Mouse (Mus musculus): ENCODE measurements around the gene Rbfox3. TPM values are rescaled to one million over a fixed set of nuclear protein-coding genes. Genes with fewer than 3 reads are reported as not detected.

The Rbfox3 gene
- total and polyA plus RNA-seq, 3 experiments: 0.16 TPM; not detected in 2

DNA sequence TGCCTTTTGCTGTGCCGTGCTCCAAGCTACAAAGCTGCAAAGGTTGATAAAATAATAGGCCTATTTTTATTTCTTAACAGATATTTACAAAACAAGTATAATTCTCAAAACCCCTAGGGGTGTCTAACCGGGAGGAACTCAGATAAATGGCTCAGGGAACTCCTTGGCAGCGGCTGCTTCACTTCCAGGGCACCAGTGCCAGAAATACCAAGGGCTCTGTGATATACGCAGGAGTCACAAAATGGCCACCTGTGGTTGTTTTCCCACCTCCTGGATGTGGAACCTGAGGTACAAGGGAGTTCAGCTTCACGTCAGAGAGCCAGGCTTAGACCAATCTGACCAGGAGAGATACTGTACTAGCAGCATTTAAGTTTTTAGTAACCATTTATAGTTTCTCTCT lies 51.6 kb downstream of the Rbfox3 start:
- no peak for TF ChIP-seq GATA1 (IDR thresholded peaks at IDR 0.05; ENCODE audit: borderline replicate concordance, low read length)
- TF ChIP-seq POLR2AphosphoS5 (IDR thresholded peaks at IDR 0.05; ENCODE audit: insufficient replicate concordance, low read depth, low read length): no peak
- TF ChIP-seq TAL1 (conservative IDR thresholded peaks at IDR 0.05; ENCODE audit: low read depth, low read length): no peak
- TF ChIP-seq CTCF (IDR thresholded peaks at IDR 0.05; ENCODE audit: low read depth, low read length): no peak
- TF ChIP-seq GATA2 (IDR thresholded peaks at IDR 0.05; ENCODE audit: borderline replicate concordance, low read depth, low read length): no peak
- Histone ChIP-seq H3K36me3 (replicated peaks) (no peaks in the 10 kb centered on the region), H3K9me3 (replicated peaks) (peaks cover 83% of the 10 kb centered on the region), H3K4me3 (ENCODE audit: low read depth, low read length) (no peak overlapping the region), H3K4me1 (ENCODE audit: insufficient read depth, low read depth, low read length) (no peaks in the 10 kb centered on the region), H3K27me3 (ENCODE audit: insufficient read depth, low read length) (no peaks in the 10 kb centered on the region)
- DNase-seq (ENCODE audit: low spot score) (no peak), ATAC-seq (ENCODE audit: extremely low read depth, insufficient number of reproducible peaks, low FRiP score, poor library complexity, severe bottlenecking) (no peak)

DNA sequence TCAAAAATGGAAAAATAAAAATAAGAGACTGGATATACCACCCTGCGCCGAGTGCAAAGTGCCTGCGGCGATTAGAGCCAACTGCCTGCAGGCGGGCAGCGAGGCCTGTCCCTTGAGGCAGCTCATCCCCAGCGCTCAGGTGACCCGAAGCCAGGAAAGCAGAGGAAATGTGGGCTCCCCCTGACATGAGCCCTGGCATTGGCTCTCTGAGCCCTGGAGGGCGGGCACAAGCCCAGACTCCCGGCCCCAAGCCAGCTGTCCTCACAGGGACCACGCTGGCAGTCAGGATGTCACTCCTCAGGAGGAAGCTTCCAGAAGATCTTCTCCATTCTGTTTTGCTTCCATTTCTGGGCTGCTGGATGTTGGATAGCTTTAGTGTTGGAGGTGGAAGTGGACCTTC lies 53.1 kb downstream of the Rbfox3 start:
- no peak for ATAC-seq (ENCODE audit: extremely low read depth, insufficient number of reproducible peaks, low FRiP score, poor library complexity, severe bottlenecking)
- peaks cover 81% of the 10 kb centered on the region for H3K9me3 ChIP-seq (replicated peaks)
- no peaks in the 10 kb centered on the region for H3K27me3 ChIP-seq (ENCODE audit: insufficient read depth, low read length)

DNA sequence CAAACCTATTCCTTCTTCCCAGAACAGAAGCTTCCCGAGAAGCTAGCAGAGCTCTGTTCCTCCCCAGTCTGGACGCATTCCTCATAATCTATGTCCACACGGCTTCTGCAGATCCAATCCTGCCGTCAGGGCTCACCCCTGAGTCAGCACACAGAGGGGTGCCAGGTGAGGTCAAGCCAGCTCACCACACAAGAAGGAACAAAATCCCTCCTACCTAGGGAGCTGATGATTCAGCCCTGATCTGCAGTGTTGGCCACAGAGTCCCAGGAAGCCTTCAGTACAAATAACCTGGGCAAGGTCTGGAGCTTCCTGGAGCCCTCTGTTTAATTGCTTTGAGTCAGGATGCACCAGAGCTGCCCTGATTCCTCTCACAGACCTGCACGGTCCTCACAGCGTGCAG lies 60.0 kb downstream of the Rbfox3 start:
- TF ChIP-seq GATA2 (IDR thresholded peaks at IDR 0.05; ENCODE audit: borderline replicate concordance, low read depth, low read length): no peak
- TF ChIP-seq POLR2AphosphoS5 (IDR thresholded peaks at IDR 0.05; ENCODE audit: insufficient replicate concordance, low read depth, low read length): no peak
- no peak for TF ChIP-seq CTCF (IDR thresholded peaks at IDR 0.05; ENCODE audit: low read depth, low read length)
- TF ChIP-seq GATA1 (IDR thresholded peaks at IDR 0.05; ENCODE audit: borderline replicate concordance, low read length): no peak
- TF ChIP-seq TAL1 (conservative IDR thresholded peaks at IDR 0.05; ENCODE audit: low read depth, low read length): no peak
- Histone ChIP-seq H3K4me3 (ENCODE audit: low read depth, low read length) (no peak overlapping the region), H3K27me3 (ENCODE audit: insufficient read depth, low read length) (no peaks in the 10 kb centered on the region), H3K4me1 (ENCODE audit: insufficient read depth, low read depth, low read length) (no peaks in the 10 kb centered on the region), H3K9me3 (replicated peaks) (peaks cover 93% of the 10 kb centered on the region), H3K36me3 (replicated peaks) (no peaks in the 10 kb centered on the region)
- DNase-seq (ENCODE audit: low spot score): no peak
- ATAC-seq (ENCODE audit: extremely low read depth, insufficient number of reproducible peaks, low FRiP score, poor library complexity, severe bottlenecking): no peak

More for the DNA sequence above, 53.1 kb downstream of the Rbfox3 start:
- DNase-seq (ENCODE audit: low spot score): no peak
- no peak for TF ChIP-seq GATA2 (IDR thresholded peaks at IDR 0.05; ENCODE audit: borderline replicate concordance, low read depth, low read length)
- no peak for TF ChIP-seq GATA1 (IDR thresholded peaks at IDR 0.05; ENCODE audit: borderline replicate concordance, low read length)
- no peak for TF ChIP-seq TAL1 (conservative IDR thresholded peaks at IDR 0.05; ENCODE audit: low read depth, low read length)
- no peak for TF ChIP-seq CTCF (IDR thresholded peaks at IDR 0.05; ENCODE audit: low read depth, low read length)
- TF ChIP-seq POLR2AphosphoS5 (IDR thresholded peaks at IDR 0.05; ENCODE audit: insufficient replicate concordance, low read depth, low read length): no peak
- H3K36me3 ChIP-seq (replicated peaks): no peaks in the 10 kb centered on the region
- no peak overlapping the region for H3K4me3 ChIP-seq (ENCODE audit: low read depth, low read length)
- H3K4me1 ChIP-seq (ENCODE audit: insufficient read depth, low read depth, low read length): no peaks in the 10 kb centered on the region

- Histone ChIP-seq H3K36me3 (replicated peaks) (no peaks in the 10 kb centered on the region), H3K4me1 (ENCODE audit: insufficient read depth, low read depth, low read length) (no peaks in the 10 kb centered on the region), H3K27me3 (ENCODE audit: insufficient read depth, low read length) (no peaks in the 10 kb centered on the region), H3K4me3 (ENCODE audit: low read depth, low read length) (no peak overlapping the region), H3K9me3 (replicated peaks) (peaks cover 97% of the 10 kb centered on the region)
- TF ChIP-seq GATA1 (IDR thresholded peaks at IDR 0.05; ENCODE audit: borderline replicate concordance, low read length) (no peak), TAL1 (conservative IDR thresholded peaks at IDR 0.05; ENCODE audit: low read depth, low read length) (no peak), CTCF (IDR thresholded peaks at IDR 0.05; ENCODE audit: low read depth, low read length) (no peak), GATA2 (IDR thresholded peaks at IDR 0.05; ENCODE audit: borderline replicate concordance, low read depth, low read length) (no peak), POLR2AphosphoS5 (IDR thresholded peaks at IDR 0.05; ENCODE audit: insufficient replicate concordance, low read depth, low read length) (no peak)
- DNase-seq (ENCODE audit: low spot score) (no peak), ATAC-seq (ENCODE audit: extremely low read depth, insufficient number of reproducible peaks, low FRiP score, poor library complexity, severe bottlenecking) (no peak)
Measured at GRCm38 (mm10) chr11:118847986-118848385, 63.4 kb downstream of the Rbfox3 start.

- Histone ChIP-seq H3K27me3 (ENCODE audit: insufficient read depth, low read length) (no peaks in the 10 kb centered on the region), H3K4me3 (ENCODE audit: low read depth, low read length) (no peak overlapping the region), H3K4me1 (ENCODE audit: insufficient read depth, low read depth, low read length) (no peaks in the 10 kb centered on the region), H3K36me3 (replicated peaks) (no peaks in the 10 kb centered on the region), H3K9me3 (replicated peaks) (peaks cover 94% of the 10 kb centered on the region)
- no peak for DNase-seq (ENCODE audit: low spot score)
- TF ChIP-seq GATA1 (IDR thresholded peaks at IDR 0.05; ENCODE audit: borderline replicate concordance, low read length) (no peak), POLR2AphosphoS5 (IDR thresholded peaks at IDR 0.05; ENCODE audit: insufficient replicate concordance, low read depth, low read length) (no peak), GATA2 (IDR thresholded peaks at IDR 0.05; ENCODE audit: borderline replicate concordance, low read depth, low read length) (no peak), TAL1 (conservative IDR thresholded peaks at IDR 0.05; ENCODE audit: low read depth, low read length) (no peak), CTCF (IDR thresholded peaks at IDR 0.05; ENCODE audit: low read depth, low read length) (no peak)
- ATAC-seq (ENCODE audit: extremely low read depth, insufficient number of reproducible peaks, low FRiP score, poor library complexity, severe bottlenecking): no peak
Measured at GRCm38 (mm10) chr11:118840992-118841391, 70.4 kb downstream of the Rbfox3 start.

DNA sequence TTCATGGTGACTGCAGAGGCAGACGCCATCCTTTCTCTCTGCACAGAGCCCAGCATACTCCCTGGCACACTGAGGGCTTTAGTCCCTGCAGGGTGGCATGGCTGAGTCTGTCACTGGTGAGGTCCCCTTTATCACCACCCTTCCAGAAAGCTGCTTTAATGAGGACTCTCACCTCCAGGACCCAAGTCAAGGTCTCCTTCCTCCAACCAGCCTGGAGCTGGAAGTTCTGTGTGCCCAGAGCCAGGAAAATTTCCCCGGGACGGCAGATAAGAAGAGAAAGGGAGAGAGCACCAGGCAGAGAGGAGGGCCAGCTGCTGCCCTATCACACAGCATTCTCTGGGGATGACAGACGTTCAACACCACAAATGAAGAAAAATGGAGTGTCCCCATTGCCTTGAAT lies 73.2 kb downstream of the Rbfox3 start:
- DNase-seq (ENCODE audit: low spot score) (no peak), ATAC-seq (ENCODE audit: extremely low read depth, insufficient number of reproducible peaks, low FRiP score, poor library complexity, severe bottlenecking) (no peak)
- H3K36me3 ChIP-seq (replicated peaks): no peaks in the 10 kb centered on the region
- H3K9me3 ChIP-seq (replicated peaks): peaks cover 97% of the 10 kb centered on the region
- TF ChIP-seq TAL1 (conservative IDR thresholded peaks at IDR 0.05; ENCODE audit: low read depth, low read length) (no peak), GATA2 (IDR thresholded peaks at IDR 0.05; ENCODE audit: borderline replicate concordance, low read depth, low read length) (no peak), CTCF (IDR thresholded peaks at IDR 0.05; ENCODE audit: low read depth, low read length) (no peak), POLR2AphosphoS5 (IDR thresholded peaks at IDR 0.05; ENCODE audit: insufficient replicate concordance, low read depth, low read length) (no peak), GATA1 (IDR thresholded peaks at IDR 0.05; ENCODE audit: borderline replicate concordance, low read length) (no peak)
- H3K4me1 ChIP-seq (ENCODE audit: insufficient read depth, low read depth, low read length): no peaks in the 10 kb centered on the region
- no peak overlapping the region for H3K4me3 ChIP-seq (ENCODE audit: low read depth, low read length)
- no peaks in the 10 kb centered on the region for H3K27me3 ChIP-seq (ENCODE audit: insufficient read depth, low read length)

Data from G1E (cell line).